ENCODE assay signal across 8 mouse cellular contexts in the genomic region with DNA sequence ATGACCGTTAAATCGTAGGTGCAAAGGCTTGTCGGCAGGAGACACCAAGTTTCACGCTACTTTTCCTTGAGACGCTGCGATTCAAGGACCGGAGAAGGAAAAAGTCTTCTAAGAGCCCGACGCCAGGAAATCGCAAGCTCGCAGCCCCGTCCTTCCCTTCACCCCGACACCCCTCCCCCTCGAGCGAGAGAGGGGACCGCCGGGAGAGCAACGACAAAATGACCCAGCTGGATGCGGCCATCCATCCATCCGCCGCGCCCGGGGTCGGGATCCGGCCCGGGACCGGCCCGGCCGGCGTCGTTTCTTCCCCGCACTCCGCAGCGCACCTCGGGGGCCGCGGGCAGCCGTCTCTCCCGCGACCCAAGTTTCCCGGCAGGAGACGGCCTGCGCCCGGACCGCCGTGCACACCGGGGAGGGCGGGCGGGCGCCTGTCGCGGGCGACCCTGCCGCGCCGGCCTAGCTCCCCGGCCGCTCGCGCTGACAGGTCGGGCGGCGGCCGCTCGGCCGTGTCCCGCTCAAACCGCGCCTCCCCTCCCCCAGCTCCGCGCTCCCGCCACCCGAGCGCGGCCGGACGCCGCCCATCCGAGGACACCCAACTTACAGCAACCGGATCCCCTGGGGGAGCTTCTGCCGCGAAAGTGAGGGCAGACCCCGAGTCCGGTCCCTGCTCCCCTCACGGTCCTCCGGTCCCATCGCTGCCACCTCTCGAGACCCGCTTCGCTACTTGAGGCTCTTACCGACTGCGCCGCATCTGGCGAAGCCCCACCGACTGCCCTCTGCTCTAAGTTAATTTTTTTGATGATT. TPM values are rescaled to one million over a fixed set of nuclear protein-coding genes. Genes with fewer than 3 reads are reported as not detected.
DNase-seq lines count a peak whose midpoint lies in the region; ATAC-seq and TF ChIP-seq lines count a peak whose summit lies in the region.

No protein-coding gene starts in this region.

- under 1% methylated on average over 86 of the region's 95 CpGs for WGBS in heart, postnatal 0 days

- peak overlapping the region; percentile 91 for H3K4me2 ChIP-seq in heart, postnatal 0 days (ENCODE audit: low read depth, low read length)

- no peak for TF ChIP-seq EP300 in heart, postnatal 0 days (IDR thresholded peaks at IDR 0.05; ENCODE audit: low read depth)

- DNase-seq in adrenal gland, postnatal 4 days (ENCODE audit: low spot score in 2 of 2) = peak; percentile 19 to 38
- peak; percentile 69 for DNase-seq in heart, postnatal 0 days (ENCODE audit: low spot score)
- peak; percentile 40 to 76 for DNase-seq in kidney, postnatal 36 days
- peak; percentile 32 for DNase-seq in lung, postnatal 25 days (ENCODE audit: low spot score)
- DNase-seq in retina, embryonic 14.5 days (ENCODE audit: low spot score) = peak; percentile 62
- peak; percentile 53 for DNase-seq in urinary bladder, adult 2 months (ENCODE audit: low spot score)

- no peaks in the 10 kb centered on the region for H3K9me3 ChIP-seq in E14TG2a.4 (ENCODE audit: low read length)
- H3K9me3 ChIP-seq in heart, postnatal 0 days (replicated peaks; ENCODE audit: control insufficient read depth, low read length) = no peaks in the 10 kb centered on the region

- H3K4me3 ChIP-seq in E14TG2a.4 (replicated peaks; ENCODE audit: low read length) = peak overlapping the region; percentile 93
- peak overlapping the region; percentile 92 for H3K4me3 ChIP-seq in heart, postnatal 0 days (ENCODE audit: low read depth, low read length)

- no peak for TF ChIP-seq CTCF in E14TG2a.4 (conservative IDR thresholded peaks at IDR 0.05; ENCODE audit: low read length)
- TF ChIP-seq CTCF in heart, postnatal 0 days (IDR thresholded peaks at IDR 0.05; ENCODE audit: low read depth) = no peak

- ATAC-seq in erythroblast, adult 5-6 weeks (replicated peaks; ENCODE audit: low FRiP score, poor library complexity, severe bottlenecking) = peak; percentile 35
- peak; percentile 78 for ATAC-seq in heart, postnatal 0 days (ENCODE audit: insufficient read depth, low read depth)

- H3K27me3 ChIP-seq in E14TG2a.4 (ENCODE audit: insufficient read depth, low read length) = peaks cover 8% of the 10 kb centered on the region
- no peaks in the 10 kb centered on the region for H3K27me3 ChIP-seq in heart, postnatal 0 days (ENCODE audit: control insufficient read depth, insufficient read depth, low read length)

- H3K9ac ChIP-seq in heart, postnatal 0 days (replicated peaks; ENCODE audit: low read depth, low read length) = peak overlapping the region; percentile 98

- H3K36me3 ChIP-seq in E14TG2a.4 (ENCODE audit: insufficient read depth, low read length) = no peaks in the 10 kb centered on the region
- H3K36me3 ChIP-seq in heart, postnatal 0 days (replicated peaks; ENCODE audit: control insufficient read depth, insufficient read depth, low read length) = no peaks in the 10 kb centered on the region

- H3K4me1 ChIP-seq in E14TG2a.4 (replicated peaks; ENCODE audit: low read depth, low read length) = peaks cover 6% of the 10 kb centered on the region; the same call in 1 of the 2 replicates
- no peaks in the 10 kb centered on the region for H3K4me1 ChIP-seq in heart, postnatal 0 days (ENCODE audit: control insufficient read depth, insufficient read depth)

- H3K27ac ChIP-seq in heart, postnatal 0 days (ENCODE audit: low read depth) = peak overlapping the region; percentile 98

RNA-seq across cellular contexts. Expression of a gene that starts 40.8 kb away (rescaled TPM):
- total RNA-seq in adrenal gland, postnatal 4 days (2021) = under 1 TPM; 0.51 to 0.87 TPM
- not detected in 2 replicates for total RNA-seq in erythroblast, adult 5-6 weeks (2015; ENCODE audit: low replicate concordance)
- 0.68 and 0.98 TPM in 2 replicates for total RNA-seq in erythroblast, adult 5-6 weeks (2017; ENCODE audit: low replicate concordance)
- total RNA-seq in heart, postnatal 0 days (2014; rRNA removed; ENCODE audit: low replicate concordance) = 1.9 TPM in 1 of 2 replicates, not detected in the other
- polyA plus RNA-seq in heart, postnatal 0 days (2015; fragmentation: Nextera tagmentation; extraction: Ambion mirVana) = 0.16 and 0.33 TPM in 2 replicates
- 0.25 TPM in 2 replicates for polyA plus RNA-seq in urinary bladder, adult 2 months (2012; rRNA removed)

RNA-seq across cellular contexts. Expression of a gene that starts 50.0 kb away (rescaled TPM):
- total RNA-seq in adrenal gland, postnatal 4 days (2021) = 10 to 100 TPM; 14.3 to 14.7 TPM
- total RNA-seq in erythroblast, adult 5-6 weeks (2015; ENCODE audit: low replicate concordance) = 1.3 and 6.1 TPM in 2 replicates
- total RNA-seq in erythroblast, adult 5-6 weeks (2017; ENCODE audit: low replicate concordance) = 1.7 and 7.1 TPM in 2 replicates
- total RNA-seq in heart, postnatal 0 days (2014; rRNA removed; ENCODE audit: low replicate concordance) = 10.9 and 11.2 TPM in 2 replicates
- 18.6 and 18.7 TPM in 2 replicates for polyA plus RNA-seq in heart, postnatal 0 days (2015; fragmentation: Nextera tagmentation; extraction: Ambion mirVana)
- 17.2 and 20.9 TPM in 2 replicates for polyA plus RNA-seq in urinary bladder, adult 2 months (2012; rRNA removed)

Comparison
In these comparisons a context has a peak if more than half of its experiments do, and no peak if none do; other contexts are left out.
1. Peak in every context shown above with its lines: DNase-seq, ATAC-seq, H3K4me3 ChIP-seq and H3K27ac ChIP-seq.